Mouse (Mus musculus): ENCODE results near the gene Dnmbp. TPM values are rescaled to one million over a fixed set of nuclear protein-coding genes. Genes with fewer than 3 reads are reported as not detected.

The Dnmbp gene
- 10 to 100 TPM in 1 of 2 experiments, 1 to 10 TPM in 1; 9.5 to 10.3 TPM for total RNA-seq (2023)

DNA sequence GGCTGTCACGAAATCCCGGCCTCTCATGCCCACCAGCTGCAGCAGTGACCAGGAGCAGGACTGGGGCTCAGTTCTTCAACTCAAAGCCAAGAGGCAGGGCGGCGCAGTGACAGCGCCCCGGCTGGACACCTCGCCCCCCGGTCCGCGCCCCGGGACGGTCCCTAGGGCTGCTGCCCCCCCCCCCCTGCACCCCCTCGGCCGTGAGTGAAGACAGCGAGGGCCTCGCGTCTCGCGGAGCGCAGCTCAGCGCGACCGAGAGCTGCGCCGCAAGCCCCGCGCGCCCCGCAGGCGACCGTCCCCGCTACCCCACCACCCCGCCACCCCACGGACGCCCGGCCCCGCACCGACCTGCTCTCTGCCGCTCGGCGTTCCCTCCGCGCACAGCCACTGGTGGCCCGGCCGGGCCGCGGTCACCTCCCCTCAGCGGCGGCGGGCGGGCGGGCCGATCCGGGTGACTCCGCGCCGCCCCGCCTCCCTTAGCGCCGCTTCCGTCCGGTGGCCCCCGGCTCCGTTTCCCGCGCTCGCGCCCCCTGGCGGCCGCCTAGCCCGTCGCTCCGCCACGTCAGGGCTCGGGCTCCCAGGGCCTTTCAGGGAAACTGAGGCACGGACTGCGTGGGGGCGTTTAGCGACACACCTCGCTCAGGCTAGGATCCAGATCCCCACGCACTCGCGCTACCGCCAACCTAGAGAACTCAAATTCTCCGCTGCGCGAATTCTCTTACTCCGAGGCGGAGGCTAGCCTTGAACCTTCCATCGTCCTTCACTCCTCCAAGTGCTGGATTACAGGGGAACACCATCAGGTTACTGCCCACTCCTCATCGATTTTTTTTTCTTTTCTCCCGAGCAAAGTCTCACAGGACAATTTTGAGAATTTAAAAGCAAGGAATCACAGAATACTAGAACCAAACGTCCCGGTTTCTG is at the start of gene Dnmbp:
TSS of gene Dnmbp (minus strand) at position 423 of the 921 bp plus-strand sequence.

DNA sequence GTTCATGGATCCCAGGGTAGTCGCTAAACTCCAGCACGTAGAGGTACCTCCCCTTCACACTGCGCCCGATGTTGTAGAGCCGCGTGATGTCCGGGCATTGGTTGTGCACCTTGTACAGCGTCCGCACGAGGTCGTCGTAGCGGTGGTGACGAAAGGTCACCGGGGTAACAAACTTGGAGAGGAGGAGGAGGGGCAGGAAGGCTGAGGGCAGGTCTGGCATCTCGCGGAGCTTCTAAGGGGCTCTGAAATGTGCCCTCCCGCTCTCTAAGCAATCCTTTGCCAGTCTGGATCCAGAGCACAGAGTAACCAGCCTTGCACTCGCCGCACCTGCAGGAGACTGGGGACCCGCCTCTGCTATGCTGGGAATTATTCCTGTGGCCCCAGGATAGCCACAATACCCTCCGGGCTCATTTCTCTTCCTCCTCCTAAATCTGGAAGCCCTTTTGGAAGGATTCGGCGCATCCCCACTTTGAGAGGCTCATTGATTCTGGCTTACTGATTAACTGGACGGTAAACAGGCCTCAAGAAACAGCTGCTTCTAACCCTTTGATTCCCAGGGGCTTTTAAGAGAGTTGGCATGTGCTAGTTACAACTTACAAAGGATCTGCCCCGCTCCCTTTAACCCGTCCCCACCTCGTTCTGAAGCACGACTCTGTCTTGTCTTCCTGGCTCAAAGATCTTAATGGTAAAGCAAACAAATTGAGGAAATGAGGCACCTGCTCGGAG is 46.2 kb upstream of the Dnmbp start, which contains the start of gene Cpn1:
TSS of gene Cpn1 (minus strand) at position 488 of the 726 bp plus-strand sequence.

Other genes starting within 250 kb of the Dnmbp start
- gene Cutc, start 187.2 kb downstream of the Dnmbp start, total RNA-seq (2023) = 10 to 100 TPM; 17.2 to 19.7 TPM
- 10 to 100 TPM; 14.5 to 14.9 TPM for gene Cox15, start 187.2 kb downstream of the Dnmbp start, total RNA-seq (2023)
- gene Abcc2, start 158.0 kb downstream of the Dnmbp start, total RNA-seq (2023) = not detected
- not detected for gene Cpn1, start 46.4 kb upstream of the Dnmbp start, total RNA-seq (2023)
- gene Cyp2c23, start 89.0 kb upstream of the Dnmbp start, total RNA-seq (2023) = not detected
- gene Erlin1, start 129.6 kb upstream of the Dnmbp start, total RNA-seq (2023) = 10 to 100 TPM; 21.4 to 24.2 TPM
- gene Chuk, start 167.3 kb upstream of the Dnmbp start, total RNA-seq (2023) = 10 to 100 TPM; 95.3 to 97.8 TPM
- gene Cwf19l1, start 195.7 kb upstream of the Dnmbp start, total RNA-seq (2023) = 10 to 100 TPM; 31.7 to 34.6 TPM
- 10 to 100 TPM; 95.1 to 98.6 TPM for gene Bloc1s2, start 206.3 kb upstream of the Dnmbp start, total RNA-seq (2023)

All from B cell, adult 67 days (primary cell).